Mouse (Mus musculus): ENCODE measurements around the gene Pck1.

Pck1 gene

DNA sequence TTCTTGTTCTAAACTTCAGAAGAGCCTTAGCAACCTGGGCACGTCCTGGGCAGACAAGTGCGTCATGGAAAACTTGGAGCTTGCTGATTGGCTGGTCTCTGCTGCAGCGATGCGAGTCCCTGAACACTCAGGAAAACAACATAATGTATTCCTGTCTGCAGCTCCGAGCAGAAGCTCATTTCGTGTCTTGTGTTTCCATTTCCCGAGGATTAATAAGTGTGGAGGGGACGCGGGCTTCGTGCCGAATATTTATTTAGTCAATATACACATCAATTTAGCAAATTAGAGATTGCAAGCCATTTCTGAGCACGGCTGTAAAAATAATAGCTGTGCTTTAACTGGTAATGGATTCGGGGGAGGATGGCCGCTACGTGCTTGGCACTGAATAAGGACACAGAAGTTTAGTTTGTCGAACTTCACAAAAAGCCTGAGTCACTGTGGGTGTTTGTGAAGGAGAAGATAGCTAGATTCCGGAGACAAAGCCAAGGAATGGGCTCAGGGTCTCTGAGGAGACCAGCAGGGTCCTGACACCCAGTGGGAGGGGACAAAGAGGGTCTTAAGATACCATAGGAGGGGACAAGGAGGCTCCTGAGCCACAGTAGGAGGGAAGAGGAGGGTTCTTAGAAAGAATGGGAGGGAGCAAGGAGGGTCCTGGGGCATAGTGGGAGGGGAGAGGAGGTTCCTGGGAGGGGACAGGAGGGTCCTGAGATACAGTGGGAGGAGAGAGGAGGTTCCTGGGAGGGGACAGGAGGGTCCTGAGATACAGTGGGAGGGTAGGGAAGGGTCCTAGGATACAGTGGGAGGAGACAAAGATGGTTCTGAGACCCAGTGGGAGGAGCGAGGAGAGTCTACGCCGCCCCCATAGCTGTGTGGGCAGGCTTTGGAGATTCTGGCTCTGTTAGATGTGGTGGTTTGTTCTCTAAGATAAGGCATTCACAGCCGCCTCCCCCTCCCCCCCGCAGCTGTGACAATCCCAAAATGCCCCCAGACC lies 21.0 kb downstream of the Pck1 start:
- DNase-seq (ENCODE audit: low spot score in 2 of 2): no peak

DNA sequence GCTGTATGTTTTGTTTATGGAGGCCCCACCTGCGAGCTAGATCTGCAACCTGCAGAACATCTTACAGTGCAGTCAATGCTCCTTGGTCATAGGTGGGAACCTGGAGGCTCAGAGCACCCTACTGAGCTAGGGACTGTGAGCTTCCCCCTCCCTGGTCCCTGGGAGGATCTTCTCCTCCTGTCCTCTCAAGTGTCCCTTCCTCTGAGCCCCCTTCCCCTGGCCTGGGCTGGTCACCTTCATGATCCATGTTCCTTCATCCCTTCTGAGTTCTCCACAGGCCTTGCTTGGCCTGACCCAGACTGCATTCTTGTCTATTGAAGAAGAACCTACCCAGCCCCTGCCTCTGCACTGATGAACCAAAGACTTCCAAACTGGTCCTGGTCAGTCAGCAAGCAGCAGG lies 21.7 kb downstream of the Pck1 start:
- no peak for DNase-seq (ENCODE audit: low spot score in 2 of 2)

- peak in 1 of 2 experiments; percentile 0 for DNase-seq (ENCODE audit: low spot score in 2 of 2)
Observed at GRCm38 (mm10) chr2:173175703-173176102, 22.9 kb downstream of the Pck1 start.

DNA sequence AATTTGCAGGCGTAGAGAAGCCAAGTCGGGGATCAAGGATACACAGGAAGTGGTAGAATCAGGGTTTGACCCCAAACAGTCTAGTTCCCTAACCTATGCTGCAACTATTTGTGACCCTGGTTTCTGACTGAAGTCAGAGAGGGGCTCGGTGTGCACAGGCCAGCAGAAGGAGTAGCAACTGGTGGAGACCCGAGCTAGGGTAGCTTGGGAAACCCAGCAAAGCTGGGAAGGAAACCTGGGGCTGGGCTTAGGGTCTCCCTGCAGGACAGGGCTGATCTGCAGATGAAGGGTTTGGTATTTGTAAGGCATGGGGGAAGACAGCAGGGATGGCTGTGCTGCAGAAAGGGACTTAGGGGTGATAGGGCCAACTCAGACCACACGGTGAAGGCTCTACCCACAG lies 24.6 kb downstream of the Pck1 start:
- no peak for DNase-seq (ENCODE audit: low spot score in 2 of 2)

- no peak for DNase-seq (ENCODE audit: low spot score in 2 of 2)
Observed at GRCm38 (mm10) chr2:173177951-173178350, 25.1 kb downstream of the Pck1 start.

GRCm38 (mm10) chr2:173179046-173179445 lies 26.2 kb downstream of the Pck1 start:
- no peak for DNase-seq (ENCODE audit: low spot score in 2 of 2)

- peak in 1 of 2 experiments; percentile 0 for DNase-seq (ENCODE audit: low spot score in 2 of 2)
Observed at GRCm38 (mm10) chr2:173180026-173180425, 27.2 kb downstream of the Pck1 start.

GRCm38 (mm10) chr2:173180721-173181388 lies 28.0 kb downstream of the Pck1 start:
- peak in 1 of 2 experiments; percentile 0 for DNase-seq (ENCODE audit: low spot score in 2 of 2)

GRCm38 (mm10) chr2:173181486-173181885 lies 28.6 kb downstream of the Pck1 start:
- no peak for DNase-seq (ENCODE audit: low spot score in 2 of 2)

DNA sequence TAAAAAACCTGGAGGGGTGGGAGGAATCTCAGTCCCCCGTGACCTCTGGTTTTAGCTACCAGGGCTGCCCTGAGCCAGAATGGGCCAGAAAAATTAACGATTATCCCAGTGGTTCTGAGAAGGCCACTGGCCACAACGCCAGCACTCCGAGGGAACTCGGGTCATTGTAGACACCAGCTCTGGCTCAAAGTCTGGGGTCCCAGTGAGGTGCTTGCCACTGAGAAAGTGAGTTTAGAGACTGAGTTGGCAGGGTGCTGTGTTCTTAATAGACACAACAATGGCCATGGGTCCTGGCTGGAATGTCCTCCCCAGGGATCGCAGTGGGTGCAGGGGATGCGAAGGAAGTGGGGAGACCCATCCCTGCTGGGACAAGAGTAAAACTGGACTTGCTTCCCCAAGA lies 29.1 kb downstream of the Pck1 start:
- no peak for DNase-seq (ENCODE audit: low spot score in 2 of 2)

- DNase-seq (ENCODE audit: low spot score in 2 of 2): no peak
Observed at GRCm38 (mm10) chr2:173182796-173183195, 29.9 kb downstream of the Pck1 start.

- DNase-seq (ENCODE audit: low spot score in 2 of 2): no peak
Observed at GRCm38 (mm10) chr2:173183311-173183710, 30.5 kb downstream of the Pck1 start.

DNA sequence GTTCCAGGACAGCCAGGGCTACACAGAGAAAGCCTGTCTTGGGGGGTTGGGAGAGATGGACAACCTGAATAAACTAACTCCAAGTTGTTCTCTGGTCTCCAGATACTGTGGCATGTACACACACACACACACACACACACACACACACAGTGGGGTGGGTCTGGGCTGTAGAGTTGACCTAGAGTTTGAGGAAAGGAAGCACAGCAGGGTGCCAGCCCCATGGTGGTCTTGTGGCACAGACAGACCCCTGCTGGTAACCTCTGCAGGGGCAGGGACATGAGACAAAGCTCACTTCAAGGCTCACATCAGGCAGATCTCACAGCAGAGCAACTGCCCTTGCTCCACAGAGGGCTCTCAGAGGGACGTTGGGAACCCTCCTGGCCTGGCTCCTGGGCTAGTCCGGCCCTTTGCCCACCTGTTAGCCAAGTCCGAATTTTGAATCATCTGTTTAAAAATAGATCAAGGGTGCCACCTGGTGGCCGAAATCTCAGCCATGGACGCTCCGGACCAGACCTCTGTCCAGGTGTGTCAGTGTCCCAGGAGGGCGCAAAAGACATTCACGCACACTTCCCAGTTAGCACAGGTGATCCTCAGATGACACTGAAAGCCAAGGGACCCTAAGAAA lies 31.1 kb downstream of the Pck1 start:
- peak; percentile 22 to 27 for DNase-seq (ENCODE audit: low spot score in 2 of 2)

GRCm38 (mm10) chr2:173184475-173185080 lies 31.7 kb downstream of the Pck1 start:
- no peak for DNase-seq (ENCODE audit: low spot score in 2 of 2)

- DNase-seq (ENCODE audit: low spot score in 2 of 2): no peak
Observed at GRCm38 (mm10) chr2:173185282-173185681, 32.4 kb downstream of the Pck1 start.

DNA sequence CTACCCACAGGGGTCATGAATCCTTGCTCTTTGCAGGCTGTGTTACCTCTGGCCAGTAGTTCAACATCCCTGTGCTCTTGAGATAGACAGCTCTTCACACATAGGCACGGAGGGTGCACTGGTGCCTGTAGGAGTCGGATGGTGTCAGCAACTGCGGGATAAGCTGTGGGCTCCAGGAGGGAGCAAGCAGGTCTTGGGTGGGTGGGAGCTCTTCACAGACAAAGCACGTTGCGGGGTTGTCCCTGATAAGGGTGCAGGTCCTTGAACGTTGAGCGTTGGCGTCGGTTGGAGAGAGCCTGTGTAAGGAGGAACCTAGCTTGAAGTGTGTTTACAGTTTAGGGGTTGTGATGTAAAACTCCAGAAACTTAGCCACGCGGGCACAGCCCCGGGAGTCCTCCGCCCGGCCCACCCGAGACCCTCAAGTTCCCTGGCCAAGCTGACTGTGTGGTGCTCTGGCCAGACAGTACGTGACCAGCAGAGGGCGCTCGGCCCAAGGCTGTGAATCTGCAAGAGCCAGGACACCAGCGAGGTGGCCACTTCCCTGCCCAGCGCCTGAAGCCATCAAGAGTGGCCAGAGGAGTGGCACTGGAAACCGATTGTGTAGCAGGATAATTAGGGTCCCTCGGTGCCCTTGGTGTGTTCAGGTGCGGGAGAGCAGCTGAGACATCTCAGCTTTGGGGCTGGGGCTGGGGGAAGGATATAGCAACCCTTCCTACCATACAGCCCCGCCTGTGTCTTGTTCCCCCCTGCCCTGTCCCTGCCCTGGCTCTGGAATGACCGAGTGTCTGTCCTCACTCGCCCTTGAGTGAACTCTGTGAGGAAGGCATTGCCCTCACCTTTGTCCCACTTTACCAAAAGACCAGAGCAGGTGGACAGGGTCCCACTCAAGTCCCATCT lies 33.4 kb downstream of the Pck1 start:
- peak; percentile 60 to 67 for DNase-seq (ENCODE audit: low spot score in 2 of 2)

- no peak for DNase-seq (ENCODE audit: low spot score in 2 of 2)
Observed at GRCm38 (mm10) chr2:173187182-173187855, 34.5 kb downstream of the Pck1 start.

GRCm38 (mm10) chr2:173194796-173195195 lies 41.9 kb downstream of the Pck1 start:
- DNase-seq (ENCODE audit: low spot score in 2 of 2): no peak

GRCm38 (mm10) chr2:173202924-173203689 lies 50.3 kb downstream of the Pck1 start:
- DNase-seq (ENCODE audit: low spot score in 2 of 2): no peak

DNA sequence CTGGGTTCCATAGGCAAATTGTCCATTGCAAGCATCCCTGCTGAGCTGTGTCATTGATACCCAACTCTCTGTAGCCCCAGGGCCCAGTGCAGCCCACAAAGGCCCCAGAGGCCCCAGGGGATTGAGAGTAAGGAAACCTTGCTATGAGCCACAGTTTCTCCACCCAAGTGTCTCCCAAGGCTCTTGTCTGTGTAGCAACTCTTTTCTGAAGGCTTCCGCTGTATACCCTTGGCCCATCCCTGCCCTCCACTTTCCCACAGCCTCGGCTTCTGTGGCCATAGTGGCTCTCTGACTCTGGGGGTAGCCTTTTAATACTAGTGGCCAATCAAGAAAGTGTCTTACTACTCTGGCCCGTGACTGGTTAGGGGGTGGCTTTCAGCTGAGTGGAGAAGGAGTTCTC lies 50.9 kb downstream of the Pck1 start:
- no peak for DNase-seq (ENCODE audit: low spot score in 2 of 2)

Measured in spleen, postnatal 36 days (tissue).